Mouse (Mus musculus) lung, adult 2 months (tissue): Measurements from ENCODE around the gene H2-M10.6.

Source experiments
- CTCF ChIP-seq: fragments of 200-500 bp; IDR thresholded peaks from 2 replicates; pipeline ENCODE4 v1.5.1; 2011; ENCODE audit warnings: mild to moderate bottlenecking, low read length, control low read depth; ENCODE audit not compliant: insufficient read depth
- POLR2A ChIP-seq: fragments of 200-500 bp; IDR thresholded peaks from 2 replicates; pipeline ENCODE4 v1.6.1; 2011; ENCODE audit warnings: low read depth, mild to moderate bottlenecking, control low read depth, low read length, borderline replicate concordance; ENCODE audit errors: extremely low read depth

DNA sequence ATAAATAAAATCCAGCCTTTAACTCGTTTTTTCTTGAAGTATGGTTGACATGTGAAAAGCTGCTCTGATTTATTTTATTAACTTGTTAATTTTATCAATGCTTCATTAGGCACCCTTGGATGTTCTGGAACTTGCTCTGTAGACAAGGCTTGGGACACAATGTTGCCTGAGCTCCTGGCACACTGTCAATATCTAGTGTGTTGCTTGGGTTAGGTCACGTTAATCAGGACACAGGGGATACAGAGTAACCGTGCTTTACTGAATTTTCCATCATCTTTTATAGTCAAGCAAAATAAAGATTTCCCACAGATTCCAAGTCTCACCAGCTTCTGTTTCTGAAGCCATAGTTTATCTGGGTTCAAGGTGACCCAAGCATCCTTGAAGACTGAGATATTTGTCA, 30.4 kb upstream of the H2-M10.6 start:
- TF ChIP-seq POLR2A (no peak), CTCF (no peak)
